Mouse (Mus musculus) bone marrow, adult 2 months (tissue): ENCODE measurements around the gene Aldh4a1.

Source experiments
- CTCF ChIP-seq: fragments of 200-500 bp; IDR thresholded peaks from 2 replicates; pipeline ENCODE4 v1.5.1; 2011; ENCODE audit warnings: low read length, control low read depth; ENCODE audit not compliant: control insufficient read depth, insufficient read depth
- POLR2A ChIP-seq: fragments of 200-500 bp; IDR thresholded peaks from 2 replicates; pipeline ENCODE4 v1.6.1; 2011; ENCODE audit warnings: low read depth, mild to moderate bottlenecking, control low read depth, low read length, borderline replicate concordance; ENCODE audit not compliant: control insufficient read depth

DNA sequence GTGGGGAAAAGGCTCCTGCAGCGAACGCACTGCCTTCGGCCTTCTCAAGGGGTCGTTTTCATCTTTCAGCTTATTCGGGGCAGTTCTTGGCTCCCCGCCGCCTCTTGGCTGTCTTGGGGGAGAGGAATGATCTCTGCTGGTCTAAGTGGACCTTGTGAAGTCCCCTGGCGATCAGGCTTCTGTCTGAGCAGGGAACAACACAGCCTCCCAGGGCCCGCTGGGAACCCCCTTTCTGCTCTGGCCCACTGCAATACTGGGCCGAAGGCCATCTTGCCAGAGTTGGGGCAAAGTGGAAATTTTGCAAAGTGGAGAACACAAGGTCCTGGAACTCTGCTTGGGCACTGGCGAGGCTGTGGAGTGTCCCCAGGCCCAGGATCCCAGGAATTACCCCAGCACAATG lies 38.0 kb upstream of the Aldh4a1 start:
- no peak for TF ChIP-seq CTCF
- TF ChIP-seq POLR2A: no peak
